Mouse (Mus musculus) liver, adult (tissue): ENCODE data around the gene C2.

Experiments used
- GATA4 ChIP-seq: IDR thresholded peaks from 2 replicates; pipeline ENCODE4 v1.6.1; 2014; ENCODE audit warnings: mild to moderate bottlenecking, low read length; ENCODE audit not compliant: insufficient replicate concordance

The C2 gene

GRCm38 (mm10) chr17:34922939-34923338, 24.9 kb upstream of the C2 start:
- no peak for TF ChIP-seq GATA4

GRCm38 (mm10) chr17:34917188-34917587, 19.1 kb upstream of the C2 start:
- TF ChIP-seq GATA4: no peak

GRCm38 (mm10) chr17:34916316-34916715, 18.3 kb upstream of the C2 start:
- no peak for TF ChIP-seq GATA4

GRCm38 (mm10) chr17:34915410-34915831, 17.4 kb upstream of the C2 start:
- no peak for TF ChIP-seq GATA4

- no peak for TF ChIP-seq GATA4
Measured at GRCm38 (mm10) chr17:34913930-34914665, 16.0 kb upstream of the C2 start, which contains the start of gene Slc44a4. Gene Slc44a4 (plus strand): TSS chr17:34914466.

GRCm38 (mm10) chr17:34911945-34912351, 13.9 kb upstream of the C2 start:
- no peak for TF ChIP-seq GATA4

- TF ChIP-seq GATA4: no peak
Measured at GRCm38 (mm10) chr17:34910982-34911381, 12.9 kb upstream of the C2 start.

GRCm38 (mm10) chr17:34902895-34903294, 4.8 kb upstream of the C2 start:
- no peak for TF ChIP-seq GATA4

GRCm38 (mm10) chr17:34899890-34900243, 1.8 kb upstream of the C2 start:
- no peak for TF ChIP-seq GATA4

- no peak for TF ChIP-seq GATA4
Measured at GRCm38 (mm10) chr17:34899053-34899889, 1.2 kb upstream of the C2 start.

- TF ChIP-seq GATA4: no peak
Measured at GRCm38 (mm10) chr17:34898706-34899052, 614 bp upstream of the C2 start.

- no peak for TF ChIP-seq GATA4
Measured at GRCm38 (mm10) chr17:34897373-34898159, 499 bp downstream of the C2 start.

- TF ChIP-seq GATA4: no peak
Measured at GRCm38 (mm10) chr17:34896366-34896765, 1.7 kb downstream of the C2 start.

- no peak for TF ChIP-seq GATA4
Measured at GRCm38 (mm10) chr17:34895724-34896123, 2.3 kb downstream of the C2 start.

GRCm38 (mm10) chr17:34894801-34895530, 3.1 kb downstream of the C2 start:
- TF ChIP-seq GATA4: no peak
